Mouse (Mus musculus) skeletal muscle tissue, adult 2 months (tissue): ENCODE data around the gene Inf2.

ENCODE experiments used
- DNase-seq: peaks from one replicate; pipeline ENCODE4 v3.0.0-alpha.2; 2012; ENCODE audit warnings: low read depth, low spot score

Gene Inf2

GRCm38 (mm10) chr12:112588426-112589256 lies at the start of gene Inf2:
Gene Inf2, plus strand, starts transcription at chr12:112588784.
- peak; percentile 54 for DNase-seq

- no peak for DNase-seq
Measured at GRCm38 (mm10) chr12:112539466-112539965, 49.1 kb upstream of the Inf2 start.

- no peak for DNase-seq
Measured at GRCm38 (mm10) chr12:112540321-112540720, 48.3 kb upstream of the Inf2 start.

- no peak for DNase-seq
Measured at GRCm38 (mm10) chr12:112541483-112542091, 47.0 kb upstream of the Inf2 start.

- DNase-seq = no peak
Measured at GRCm38 (mm10) chr12:112542257-112542919, 46.2 kb upstream of the Inf2 start.

GRCm38 (mm10) chr12:112542920-112543300 lies 45.7 kb upstream of the Inf2 start:
- DNase-seq = peak; percentile 71

GRCm38 (mm10) chr12:112543941-112544340 lies 44.6 kb upstream of the Inf2 start:
- DNase-seq = no peak

- peak; percentile 10 for DNase-seq
Measured at GRCm38 (mm10) chr12:112544946-112545701, 43.5 kb upstream of the Inf2 start.

- no peak for DNase-seq
Measured at GRCm38 (mm10) chr12:112546110-112546509, 42.5 kb upstream of the Inf2 start.

GRCm38 (mm10) chr12:112549287-112549686 lies 39.3 kb upstream of the Inf2 start:
- no peak for DNase-seq

GRCm38 (mm10) chr12:112551861-112552375 lies 36.7 kb upstream of the Inf2 start:
- peak; percentile 81 for DNase-seq

- no peak for DNase-seq
Measured at GRCm38 (mm10) chr12:112552520-112552919, 36.1 kb upstream of the Inf2 start.

GRCm38 (mm10) chr12:112554900-112555299 lies 33.7 kb upstream of the Inf2 start:
- no peak for DNase-seq

GRCm38 (mm10) chr12:112556531-112557060 lies 32.0 kb upstream of the Inf2 start:
- DNase-seq = no peak

GRCm38 (mm10) chr12:112557219-112557618 lies 31.4 kb upstream of the Inf2 start:
- no peak for DNase-seq

- no peak for DNase-seq
Measured at GRCm38 (mm10) chr12:112559231-112559630, 29.4 kb upstream of the Inf2 start.

GRCm38 (mm10) chr12:112559671-112560070 lies 28.9 kb upstream of the Inf2 start:
- DNase-seq = no peak

GRCm38 (mm10) chr12:112560176-112560797 lies 28.3 kb upstream of the Inf2 start:
- no peak for DNase-seq

- DNase-seq = no peak
Measured at GRCm38 (mm10) chr12:112561163-112561562, 27.4 kb upstream of the Inf2 start.

GRCm38 (mm10) chr12:112562462-112562861 lies 26.1 kb upstream of the Inf2 start:
- no peak for DNase-seq

- no peak for DNase-seq
Measured at GRCm38 (mm10) chr12:112563011-112563410, 25.6 kb upstream of the Inf2 start.
